Mouse (Mus musculus) lung, adult 2 months (tissue): ENCODE measurements around the gene Ppp1r12b.

Experiments
- CTCF ChIP-seq: fragments of 200-500 bp; IDR thresholded peaks from 2 replicates; pipeline ENCODE4 v1.5.1; 2011; ENCODE audit warnings: mild to moderate bottlenecking, low read length, control low read depth; ENCODE audit not compliant: insufficient read depth
- POLR2A ChIP-seq: fragments of 200-500 bp; IDR thresholded peaks from 2 replicates; pipeline ENCODE4 v1.6.1; 2011; ENCODE audit warnings: low read depth, mild to moderate bottlenecking, control low read depth, low read length, borderline replicate concordance; ENCODE audit errors: extremely low read depth

DNA sequence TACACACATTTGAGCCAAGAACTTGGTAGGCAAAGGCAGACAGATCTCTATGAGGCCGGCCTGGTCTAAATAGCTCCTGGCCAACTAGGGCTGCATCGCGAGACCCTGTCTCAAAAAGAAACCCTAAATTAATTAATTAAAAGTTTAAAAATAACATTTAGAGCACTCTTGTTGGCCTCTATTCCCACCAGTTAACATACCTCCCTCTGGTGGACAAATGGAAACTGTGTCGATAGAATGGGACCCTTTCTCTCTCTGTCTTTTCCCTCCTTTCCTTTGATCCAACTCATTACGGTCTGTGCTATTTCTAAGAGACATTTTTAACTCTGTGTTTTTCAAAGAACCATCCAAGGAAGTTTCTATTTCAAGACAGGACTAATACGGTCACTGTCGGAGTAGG lies 4.9 kb upstream of the Ppp1r12b start:
- TF ChIP-seq POLR2A: no peak
- TF ChIP-seq CTCF: no peak
